Mouse (Mus musculus) megakaryocyte, embryonic 14.5 days (primary cell): ENCODE data around the gene Tagap1. TPM values are rescaled to one million over a fixed set of nuclear protein-coding genes. Genes with fewer than 3 reads are reported as not detected.
"Not testable (repeated sequence)": the region's sequence is repeated elsewhere in the genome, so short reads cannot be mapped to it uniquely, and the experiment has no call there.

Experiments used
- H3K27me3 ChIP-seq: replicated peaks from 2 replicates; pipeline ENCODE3; 2012; ENCODE audit warnings: inconsistent platforms
- H3K36me3 ChIP-seq: replicated peaks from 2 replicates; pipeline ENCODE3; 2012; ENCODE audit warnings: low read length, inconsistent platforms, mixed read lengths
- H3K4me1 ChIP-seq: 2 replicates; pipeline ENCODE4 v1.6.1; 2012; ENCODE audit warnings: inconsistent platforms
- H3K4me3 ChIP-seq: replicated peaks from 2 replicates; pipeline ENCODE3; 2012; ENCODE audit warnings: moderate library complexity, mild to moderate bottlenecking, inconsistent platforms
- H3K9me3 ChIP-seq: 2 replicates; pipeline ENCODE4 v1.6.1; 2012; ENCODE audit warnings: inconsistent platforms
- polyA plus RNA-seq: library from polyadenylated mRNA; stranded (reverse); fragments of >175 nt; gene quantifications from 2 replicates; pipeline ENCODE4 v1.2.3, GENCODE M21; 2012; ENCODE audit warnings: low replicate concordance; ENCODE audit not compliant: insufficient read depth

Gene Tagap1
- polyA plus RNA-seq, 1 experiment = 2.2 TPM

DNA sequence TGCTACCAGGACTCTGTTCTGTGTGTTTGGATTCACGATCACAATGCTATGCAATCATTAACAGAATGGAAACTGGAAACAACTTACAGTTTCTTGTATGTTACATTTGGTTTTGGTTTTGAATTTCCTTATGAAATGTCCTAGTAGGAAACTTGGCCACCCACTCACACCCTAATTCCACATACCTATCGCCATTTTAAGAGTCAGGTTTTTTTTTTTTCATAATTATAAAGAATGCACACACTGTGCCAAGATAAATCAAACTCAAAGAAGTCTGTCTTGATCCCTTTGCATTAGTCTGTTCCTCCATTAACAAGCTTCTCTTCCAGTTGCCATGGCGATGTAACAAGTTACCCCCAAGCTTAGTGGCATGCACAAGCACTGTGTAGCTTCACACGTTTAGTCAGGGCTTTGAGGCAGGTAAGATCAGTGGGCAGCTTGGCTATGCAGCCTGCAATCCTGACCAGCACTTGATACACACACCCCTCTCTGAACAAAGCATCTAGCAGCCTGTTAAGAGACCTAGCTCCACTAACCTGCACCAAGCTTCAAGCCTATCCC lies 12.0 kb upstream of the Tagap1 start:
- not testable (repeated sequence) for H3K9me3 ChIP-seq, H3K4me1 ChIP-seq, H3K36me3 ChIP-seq, H3K4me3 ChIP-seq, H3K27me3 ChIP-seq

DNA sequence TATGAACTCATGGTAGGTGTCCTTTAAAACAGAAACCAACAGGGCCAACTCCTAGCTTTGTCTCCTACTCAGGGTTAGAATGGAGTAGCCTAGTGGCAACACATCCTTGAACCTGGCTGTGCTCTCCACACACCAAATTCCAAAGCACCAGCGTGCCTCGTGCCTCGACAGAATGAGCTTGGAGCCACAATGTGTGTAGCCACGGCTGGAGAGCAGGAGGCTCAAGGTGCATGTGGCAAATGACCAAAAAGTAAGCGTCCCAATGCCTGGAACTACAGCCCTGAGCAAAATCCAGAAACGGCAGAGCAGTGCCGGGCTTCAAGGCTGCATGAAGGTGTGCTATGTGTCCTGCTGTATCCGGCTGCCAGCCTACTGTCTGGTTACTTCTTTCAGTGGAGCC lies 10.3 kb upstream of the Tagap1 start:
- not testable (repeated sequence) for H3K4me1 ChIP-seq, H3K4me3 ChIP-seq, H3K27me3 ChIP-seq, H3K9me3 ChIP-seq, H3K36me3 ChIP-seq

DNA sequence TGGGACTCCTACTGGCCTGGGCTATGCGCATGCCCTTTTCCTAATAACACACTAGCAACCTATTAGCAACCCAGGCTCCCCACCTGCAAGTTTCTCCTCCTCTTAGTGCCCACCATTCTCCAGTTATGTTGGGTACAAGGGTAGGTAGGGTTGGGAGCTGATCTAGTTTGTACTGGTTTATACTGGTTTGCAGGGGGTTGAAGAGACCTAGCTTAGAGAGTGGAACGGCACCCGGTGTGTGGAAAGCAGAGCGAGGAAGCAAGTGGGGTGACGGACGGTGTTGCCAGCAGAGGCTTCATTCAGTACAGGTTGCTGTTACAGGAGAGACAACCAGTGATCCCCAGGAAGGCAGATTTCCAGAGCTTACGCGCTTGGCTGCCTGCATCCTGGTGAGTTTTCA lies 9.4 kb upstream of the Tagap1 start, which contains the start of gene Rnaset2b:
Gene Rnaset2b, plus strand, starts transcription at position 301 of the 400 bp plus-strand sequence.
- not testable (repeated sequence) for H3K9me3 ChIP-seq, H3K27me3 ChIP-seq, H3K4me1 ChIP-seq, H3K36me3 ChIP-seq, H3K4me3 ChIP-seq

DNA sequence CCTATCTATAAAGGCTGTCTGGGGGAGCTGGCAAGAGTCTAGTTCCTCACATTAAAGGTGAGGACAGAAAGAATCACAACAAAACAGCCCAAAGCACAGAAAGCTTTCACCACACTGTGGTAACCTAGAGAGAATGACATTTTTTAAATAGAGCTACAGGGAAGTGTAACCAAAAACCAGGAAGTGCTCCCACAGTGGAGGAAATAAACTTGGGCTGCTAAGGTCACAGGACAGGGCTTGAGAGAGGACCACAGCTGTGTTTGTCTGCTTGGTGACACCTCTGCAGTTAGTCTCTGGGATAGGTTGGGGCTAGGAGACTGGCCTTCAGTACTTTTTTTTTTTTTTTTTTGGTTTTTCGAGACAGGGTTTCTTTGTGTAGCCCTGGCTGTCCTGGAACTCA lies 6.7 kb upstream of the Tagap1 start:
- H3K27me3 ChIP-seq, H3K9me3 ChIP-seq, H3K4me3 ChIP-seq, H3K4me1 ChIP-seq, H3K36me3 ChIP-seq: not testable (repeated sequence)

DNA sequence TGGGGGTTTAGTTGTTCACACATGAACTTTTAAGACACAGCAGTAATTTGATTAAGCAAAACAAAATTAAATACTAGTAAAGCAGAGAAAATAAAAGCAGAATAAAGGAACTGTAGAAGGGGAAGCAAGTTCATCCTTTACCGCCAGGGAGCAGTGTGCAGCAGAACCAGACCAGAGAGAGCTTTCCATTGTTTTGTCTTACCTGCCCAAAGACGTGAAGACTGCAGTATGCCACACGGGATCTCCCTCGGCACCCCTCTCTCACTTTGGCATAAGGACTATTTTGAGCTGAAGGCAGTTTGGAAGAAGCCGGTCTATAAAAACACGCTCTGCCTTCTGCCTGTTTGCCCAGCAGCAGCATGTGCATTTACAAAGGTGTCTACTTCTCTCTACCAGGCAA lies 4.4 kb upstream of the Tagap1 start:
- H3K4me3 ChIP-seq, H3K27me3 ChIP-seq, H3K9me3 ChIP-seq, H3K36me3 ChIP-seq, H3K4me1 ChIP-seq: not testable (repeated sequence)

DNA sequence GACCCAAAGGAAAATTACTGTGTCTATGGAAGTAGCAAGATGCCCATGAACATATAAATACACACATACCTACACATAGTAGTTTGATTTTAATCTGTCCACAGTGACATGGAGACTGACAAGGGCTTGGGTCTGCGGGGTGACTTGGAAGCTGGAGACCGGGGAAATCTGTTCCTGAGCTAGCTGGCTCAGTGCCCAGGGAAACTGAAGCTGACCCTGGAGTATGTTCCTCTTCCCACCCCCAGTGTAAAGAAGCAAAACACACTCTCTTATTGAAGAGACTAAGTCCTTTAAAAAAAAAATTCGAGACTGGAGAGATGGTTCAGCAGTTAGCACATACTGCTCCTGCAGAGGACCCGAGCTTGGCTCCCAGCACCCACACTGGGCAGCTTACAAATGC lies 2.0 kb upstream of the Tagap1 start:
- not testable (repeated sequence) for H3K9me3 ChIP-seq, H3K4me1 ChIP-seq, H3K27me3 ChIP-seq

DNA sequence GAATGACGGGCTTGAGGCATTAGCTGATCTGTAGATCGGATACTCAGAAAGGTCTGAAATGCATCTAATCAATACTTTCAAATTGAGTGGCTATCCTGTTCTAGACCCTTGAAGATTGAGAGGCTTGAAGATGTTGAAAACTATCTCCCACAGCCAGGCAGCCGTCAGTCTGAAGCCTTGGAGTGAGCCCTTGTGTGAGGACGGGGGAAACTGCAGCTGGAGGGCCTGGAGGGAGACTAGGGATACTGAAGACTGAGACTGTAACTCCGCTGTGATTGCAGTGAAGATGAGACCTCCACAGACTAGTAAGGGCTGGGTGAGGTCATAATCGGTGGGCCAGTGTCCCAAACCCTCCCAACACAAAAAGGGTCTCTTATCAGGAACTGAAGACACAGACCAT lies 1.4 kb upstream of the Tagap1 start:
- not testable (repeated sequence) for H3K27me3 ChIP-seq, H3K4me1 ChIP-seq, H3K4me3 ChIP-seq, H3K36me3 ChIP-seq, H3K9me3 ChIP-seq

More for the DNA sequence above, 2.0 kb upstream of the Tagap1 start:
- H3K36me3 ChIP-seq, H3K4me3 ChIP-seq: not testable (repeated sequence)

DNA sequence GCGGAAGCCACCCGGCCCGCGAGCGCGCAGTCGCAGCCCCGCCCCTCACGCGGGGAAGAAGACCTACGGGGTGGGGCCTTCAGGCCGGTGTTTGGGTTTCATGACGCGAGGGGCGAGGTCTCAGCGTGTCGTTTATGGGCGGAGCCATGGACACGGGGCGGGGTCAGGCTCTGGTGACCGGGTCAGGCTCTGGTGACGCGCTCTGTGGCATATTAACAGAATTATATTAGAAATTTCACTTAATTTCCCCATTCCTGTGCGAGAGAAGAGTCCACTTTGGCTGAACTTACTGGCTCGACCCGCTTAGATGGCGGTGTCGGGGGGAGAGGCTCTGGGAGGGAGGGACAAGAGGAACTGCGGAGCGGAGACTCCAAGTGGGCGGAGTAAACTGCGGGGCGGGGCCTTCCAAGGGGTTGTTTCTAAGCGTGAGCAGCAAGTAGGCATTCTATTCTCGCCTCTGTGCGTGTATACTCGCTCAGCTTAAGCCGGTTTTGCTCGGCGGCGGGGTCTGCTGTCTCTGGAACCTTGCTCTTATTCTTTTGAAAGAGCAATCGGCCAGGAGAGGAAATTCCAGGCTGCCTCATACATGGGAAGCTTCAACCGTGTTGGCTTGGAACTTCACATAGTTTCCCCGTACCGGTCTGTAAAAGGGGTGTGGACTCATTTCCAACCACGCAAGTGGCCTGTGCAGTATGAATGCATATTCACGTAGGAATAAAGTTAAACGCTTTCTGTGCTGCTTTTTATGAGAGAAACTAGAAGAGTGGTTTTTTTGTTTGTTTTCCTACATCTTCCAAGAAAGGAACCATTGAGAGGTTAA lies 435 bp upstream of the Tagap1 start:
- not testable (repeated sequence) for H3K36me3 ChIP-seq, H3K9me3 ChIP-seq, H3K4me1 ChIP-seq, H3K27me3 ChIP-seq, H3K4me3 ChIP-seq

DNA sequence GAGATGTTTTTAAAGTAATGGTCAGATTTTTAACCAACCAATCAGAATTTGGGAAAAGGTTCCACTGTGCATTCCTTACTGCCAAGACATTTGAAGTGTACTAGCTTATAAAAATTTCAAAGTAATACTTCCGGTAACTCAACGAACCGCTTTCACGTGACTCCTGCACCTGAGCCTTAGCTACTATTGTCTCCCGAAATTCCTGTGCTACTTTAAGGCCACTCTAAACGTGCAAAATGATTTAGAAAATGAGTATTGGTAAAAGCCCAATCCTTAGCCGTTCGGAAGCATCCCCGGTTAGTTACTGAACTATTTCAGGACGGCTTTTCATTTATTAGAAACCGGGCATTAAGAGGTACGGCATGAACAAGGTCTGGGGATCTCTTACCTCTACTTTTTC lies 607 bp downstream of the Tagap1 start:
- H3K4me3 ChIP-seq, H3K27me3 ChIP-seq, H3K9me3 ChIP-seq: not testable (repeated sequence)

DNA sequence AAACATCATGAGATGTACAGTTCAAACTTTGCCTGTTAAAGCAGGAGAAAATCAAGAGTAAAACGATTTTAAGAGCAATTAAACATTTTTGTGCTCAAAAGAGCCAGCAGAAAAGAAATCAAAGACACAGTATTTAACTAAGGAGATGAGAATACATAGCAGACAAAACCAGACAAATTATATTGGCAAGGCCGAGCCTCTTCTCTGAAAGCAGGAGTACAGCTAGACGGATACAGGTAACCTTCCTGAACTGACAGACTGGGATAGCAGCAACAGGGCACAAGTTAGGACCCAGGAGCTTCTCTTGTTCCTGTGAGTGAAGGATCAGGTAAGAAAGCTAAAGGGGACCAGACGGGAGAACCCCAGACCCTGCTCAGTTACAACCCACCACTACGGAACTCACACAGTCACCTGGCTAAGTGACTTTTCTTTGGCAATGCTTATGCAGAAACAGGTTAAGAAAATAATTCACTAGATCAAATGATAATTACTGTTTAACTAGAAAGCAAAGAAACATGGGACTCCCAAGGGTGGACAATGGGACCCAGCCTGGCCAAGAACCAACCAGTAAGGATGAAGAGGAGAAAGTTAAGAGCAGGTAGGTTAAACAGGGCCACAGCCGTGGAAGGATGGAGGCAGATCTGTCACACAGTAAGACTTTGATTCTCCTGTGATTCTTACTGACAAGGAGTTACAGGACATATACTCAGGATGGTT lies 1.3 kb downstream of the Tagap1 start:
- not testable (repeated sequence) for H3K4me1 ChIP-seq, H3K9me3 ChIP-seq, H3K27me3 ChIP-seq, H3K4me3 ChIP-seq, H3K36me3 ChIP-seq

More for the DNA sequence above, 607 bp downstream of the Tagap1 start:
- H3K36me3 ChIP-seq, H3K4me1 ChIP-seq: not testable (repeated sequence)

DNA sequence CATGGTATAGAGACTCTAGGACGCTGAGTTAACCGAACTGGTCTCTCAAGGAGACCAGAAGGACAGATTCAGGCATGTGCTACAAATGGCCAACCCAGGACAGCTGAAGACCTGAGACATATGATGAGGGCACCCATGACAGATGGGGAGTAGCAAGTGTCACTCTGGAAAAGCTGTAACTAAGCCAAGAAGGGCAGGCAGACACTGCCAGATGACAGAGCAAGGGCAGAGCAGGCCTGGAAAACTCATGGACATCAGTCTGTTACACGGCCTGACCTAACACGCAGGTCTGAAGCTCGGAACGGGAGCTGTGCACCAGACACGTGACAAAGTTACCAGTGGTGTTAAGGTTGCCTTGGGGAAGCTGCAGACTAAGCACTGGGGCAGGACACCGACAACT lies 2.1 kb downstream of the Tagap1 start:
- not testable (repeated sequence) for H3K27me3 ChIP-seq

DNA sequence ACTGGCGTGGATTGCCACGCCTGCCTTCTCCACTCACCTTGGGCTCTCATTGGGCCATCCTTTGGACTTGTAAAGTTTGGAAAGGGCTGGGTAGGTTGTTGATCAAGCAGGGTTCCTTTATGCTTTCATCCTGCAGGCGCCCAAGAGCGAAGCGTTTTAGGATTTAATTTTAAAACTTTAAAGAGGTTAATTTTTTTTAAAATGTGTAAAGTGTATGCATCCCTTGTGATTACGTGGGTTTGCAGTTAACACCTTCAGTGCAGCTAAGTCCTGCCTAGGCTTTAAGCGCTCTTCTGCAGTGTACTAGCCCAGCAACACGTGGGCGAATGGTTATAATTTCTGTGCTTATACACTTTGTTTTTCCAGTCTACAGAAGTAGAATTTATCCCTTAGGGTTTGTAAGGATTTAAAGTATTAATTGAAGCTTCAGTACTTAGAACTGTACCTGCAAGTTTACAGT lies 12.2 kb downstream of the Tagap1 start:
- not testable (repeated sequence) for H3K27me3 ChIP-seq, H3K4me1 ChIP-seq, H3K9me3 ChIP-seq, H3K36me3 ChIP-seq
- peak overlapping the region; percentile 87 for H3K4me3 ChIP-seq

More for the DNA sequence above, 2.1 kb downstream of the Tagap1 start:
- not testable (repeated sequence) for H3K4me3 ChIP-seq, H3K36me3 ChIP-seq, H3K4me1 ChIP-seq, H3K9me3 ChIP-seq

DNA sequence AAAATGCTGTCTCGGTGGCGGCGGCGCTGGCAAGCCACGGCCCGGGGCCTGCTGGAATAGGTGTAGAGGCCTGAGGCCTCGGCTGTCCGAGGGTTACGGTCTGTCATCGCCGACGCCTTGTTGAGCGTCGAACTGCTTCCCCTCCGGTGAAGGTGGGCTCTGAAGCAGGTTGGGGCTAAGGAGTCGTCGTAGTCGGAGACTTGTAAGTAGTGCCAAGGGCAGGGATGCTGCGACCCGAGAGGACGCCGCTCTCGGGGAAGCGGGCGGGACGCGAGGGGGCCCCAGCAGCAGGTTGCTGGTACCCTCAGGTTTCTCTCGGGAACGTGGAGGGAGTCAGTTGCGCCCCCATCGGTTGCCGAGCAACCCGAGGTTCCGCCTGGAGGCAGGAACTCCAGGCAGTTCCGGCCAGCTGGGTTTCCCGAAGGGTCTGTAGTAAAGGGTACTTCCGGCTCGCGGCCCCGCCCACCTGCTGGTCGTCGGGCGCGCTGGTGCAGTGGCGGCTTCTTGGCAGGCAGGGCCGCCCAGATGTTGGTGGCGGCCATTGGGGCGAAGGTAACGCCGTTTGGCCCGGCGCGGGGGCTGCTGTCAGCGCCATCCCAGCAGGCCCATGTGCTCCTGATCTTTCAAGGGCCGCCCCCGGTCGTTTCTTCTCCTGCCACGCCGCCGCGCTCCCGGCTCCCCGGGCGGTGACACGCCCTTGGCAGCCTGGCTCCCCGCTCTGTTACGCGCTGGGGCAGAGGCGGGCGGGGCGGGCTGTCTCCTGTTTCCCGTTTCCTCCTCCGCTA lies 12.8 kb downstream of the Tagap1 start, which contains the start of gene Rsph3b:
Gene Rsph3b, minus strand, starts transcription at position 699 of the 785 bp plus-strand sequence.
- not testable (repeated sequence) for H3K4me1 ChIP-seq, H3K9me3 ChIP-seq, H3K36me3 ChIP-seq, H3K27me3 ChIP-seq
- peak within 1 kb of the TSS; percentile 92 for H3K4me3 ChIP-seq

DNA sequence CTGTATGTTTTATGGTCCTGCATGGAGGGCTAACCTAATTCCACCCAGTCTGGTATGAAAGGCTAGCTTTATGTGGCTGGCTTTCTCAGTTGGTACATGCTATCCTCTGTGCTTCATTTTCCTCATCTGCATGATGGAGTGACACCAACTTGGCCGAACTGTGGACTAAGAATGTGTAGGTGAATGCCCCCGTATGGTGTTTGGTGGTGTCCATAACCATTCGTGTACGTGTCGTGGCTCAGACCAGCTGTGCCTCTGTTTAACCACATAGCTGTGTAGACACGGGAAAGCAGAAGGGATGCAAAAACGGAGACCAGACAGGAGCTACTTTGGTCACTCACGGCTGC lies 13.3 kb downstream of the Tagap1 start:
- not testable (repeated sequence) for H3K4me3 ChIP-seq, H3K4me1 ChIP-seq, H3K36me3 ChIP-seq, H3K27me3 ChIP-seq, H3K9me3 ChIP-seq

DNA sequence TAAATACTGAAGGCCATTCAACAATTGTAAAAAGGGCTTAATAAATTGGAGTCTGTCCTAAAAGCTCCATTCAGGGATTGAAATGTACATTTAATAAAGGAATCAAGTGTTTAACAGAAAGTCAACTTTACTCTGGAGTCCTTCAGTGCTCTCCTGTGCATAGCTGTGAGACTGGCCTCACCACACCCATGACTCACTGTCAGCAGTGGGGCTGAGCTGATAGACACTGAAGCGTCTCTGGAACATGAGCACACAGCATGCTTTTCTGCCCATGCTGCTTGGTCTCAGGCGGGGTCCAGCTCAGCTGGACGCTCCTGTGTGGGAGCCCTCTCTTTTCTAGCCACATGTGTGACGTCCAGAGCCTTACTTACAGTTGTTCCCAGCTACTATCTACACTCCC lies 18.4 kb downstream of the Tagap1 start:
- not testable (repeated sequence) for H3K4me1 ChIP-seq, H3K36me3 ChIP-seq, H3K9me3 ChIP-seq, H3K27me3 ChIP-seq, H3K4me3 ChIP-seq

DNA sequence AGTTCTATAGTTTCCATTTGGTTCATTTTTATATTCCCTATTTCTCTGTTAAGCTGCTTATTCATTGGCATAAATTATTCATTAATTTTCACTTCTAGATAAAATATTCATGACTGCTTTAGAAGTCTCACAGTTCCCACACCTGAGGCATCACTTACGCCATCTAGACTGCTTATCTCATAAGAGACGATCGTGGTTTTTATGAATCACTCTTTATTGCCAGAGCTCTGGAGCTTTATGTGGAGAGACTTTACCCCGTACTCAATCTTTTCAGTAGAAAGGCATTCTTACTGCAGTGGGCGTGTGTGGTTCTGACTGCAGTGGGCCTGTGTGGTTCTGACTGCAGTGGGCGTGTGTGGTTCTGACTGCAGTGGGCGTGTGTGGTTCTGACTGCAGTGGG lies 29.3 kb downstream of the Tagap1 start:
- H3K4me3 ChIP-seq, H3K4me1 ChIP-seq, H3K9me3 ChIP-seq, H3K36me3 ChIP-seq, H3K27me3 ChIP-seq: not testable (repeated sequence)
